Mouse (Mus musculus) embryonic fibroblast, embryonic 13.5 days (primary cell): ENCODE measurements around the gene Catsper4.

Experiments used
- CTCF ChIP-seq: IDR thresholded peaks from 2 replicates; pipeline ENCODE4 v1.5.1; 2011; ENCODE audit warnings: mild to moderate bottlenecking, control low read depth, low read length, moderate library complexity, borderline replicate concordance; ENCODE audit not compliant: insufficient read depth
- POLR2A ChIP-seq: IDR thresholded peaks from 2 replicates; pipeline ENCODE4 v1.6.1; 2011; ENCODE audit warnings: low read depth, mild to moderate bottlenecking, control low read depth, low read length, moderate library complexity

GRCm38 (mm10) chr4:134183711-134184110 lies 43.5 kb downstream of the Catsper4 start:
- no peak for TF ChIP-seq CTCF
- TF ChIP-seq POLR2A = no peak
